Mouse (Mus musculus): ENCODE data around the gene Il17d. TPM values are rescaled to one million over a fixed set of nuclear protein-coding genes. Genes with fewer than 3 reads are reported as not detected.

The Il17d gene
- polyA plus RNA-seq, 1 experiment from 2014 or later = 0.91 TPM

DNA sequence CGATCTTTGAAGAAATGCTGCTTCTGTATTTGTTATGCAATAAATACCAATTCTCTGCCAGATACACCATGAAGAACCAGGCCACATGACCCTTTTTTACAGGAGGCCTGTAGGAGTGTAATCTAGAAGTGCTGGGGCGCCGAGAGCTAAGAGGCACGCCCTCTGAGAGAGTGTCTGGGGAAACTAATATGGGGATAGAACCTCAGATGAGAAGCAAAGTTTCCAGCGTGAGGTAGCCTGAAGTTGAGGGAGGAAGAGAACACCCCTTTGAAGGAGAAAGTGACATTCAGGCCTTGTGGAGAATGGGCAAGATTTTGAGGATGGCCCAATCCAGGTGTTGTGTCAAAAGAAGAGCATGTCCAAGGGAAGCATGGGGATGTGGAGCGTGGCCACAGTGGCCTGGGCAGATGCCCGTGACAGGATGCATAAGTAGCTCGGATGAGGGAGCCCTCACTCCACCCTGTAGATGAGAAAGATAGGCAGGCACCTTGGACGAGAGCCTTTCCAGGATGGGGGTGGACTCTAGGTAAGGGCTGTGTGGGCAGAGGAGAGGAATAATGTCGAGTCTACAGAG, 1.6 kb downstream of the Il17d start:
- H3K4me1 ChIP-seq = peaks cover 13% of the 10 kb centered on the region
- H3K36me3 ChIP-seq (replicated peaks) = no peaks in the 10 kb centered on the region
- peaks cover 61% of the 10 kb centered on the region for H3K27me3 ChIP-seq (replicated peaks; ENCODE audit: low read depth, poor library complexity, severe bottlenecking)
- peak overlapping the region; percentile 83 for H3K4me3 ChIP-seq
- no peak for DNase-seq (ENCODE audit: low spot score)
- H3K9me3 ChIP-seq = no peaks in the 10 kb centered on the region
- H3K27ac ChIP-seq (replicated peaks) = no peak overlapping the region
- 56% methylated on average over 10 of the region's 10 CpGs for WGBS

DNA sequence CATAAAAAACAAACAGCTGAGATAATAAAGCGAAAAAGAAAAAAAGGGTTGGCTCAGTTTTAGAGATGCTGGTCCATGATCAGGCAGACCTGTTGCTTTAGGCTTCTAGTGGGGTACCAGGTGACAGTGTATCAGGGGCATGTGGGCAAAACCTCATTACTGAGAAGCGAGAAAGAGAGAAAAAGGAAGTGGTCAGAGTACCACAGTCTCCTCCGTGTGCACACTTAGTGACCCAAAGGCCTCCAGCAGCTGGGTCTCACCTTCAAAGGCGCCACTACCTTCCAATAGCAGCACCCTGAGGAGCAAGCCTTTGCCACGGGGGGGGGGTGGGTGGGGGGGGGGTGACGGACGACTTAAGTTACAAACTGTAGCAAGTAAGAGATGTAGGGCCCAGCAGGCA, 2.5 kb downstream of the Il17d start:
- WGBS = 50% methylated on average over 7 of the region's 7 CpGs
- Histone ChIP-seq H3K27ac (replicated peaks) (no peak overlapping the region), H3K4me3 (no peak overlapping the region), H3K4me1 (peaks cover 13% of the 10 kb centered on the region), H3K27me3 (replicated peaks; ENCODE audit: low read depth, poor library complexity, severe bottlenecking) (peaks cover 61% of the 10 kb centered on the region), H3K36me3 (replicated peaks) (no peaks in the 10 kb centered on the region), H3K9me3 (no peaks in the 10 kb centered on the region)
- no peak for DNase-seq (ENCODE audit: low spot score)

DNA sequence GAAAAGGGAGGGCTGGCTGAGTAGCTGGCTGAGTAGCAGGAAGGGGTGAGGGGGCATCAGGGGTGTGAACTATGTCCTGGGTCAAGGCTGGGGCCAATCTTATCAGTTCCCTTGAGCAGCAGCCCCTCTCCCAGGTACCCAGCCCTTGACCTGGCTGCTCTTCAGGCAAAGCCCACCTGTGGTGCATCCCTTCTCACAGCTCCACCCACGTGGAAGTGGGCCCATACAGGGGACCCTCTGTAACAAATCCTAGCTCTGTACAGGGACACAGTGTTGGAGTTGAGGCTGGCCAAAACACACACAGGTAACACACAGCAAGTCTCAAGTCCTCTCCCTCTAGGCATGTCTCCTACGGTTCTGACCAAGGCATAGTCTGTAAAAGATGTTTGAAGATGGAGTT, 3.0 kb downstream of the Il17d start:
- Histone ChIP-seq H3K27ac (replicated peaks) (no peak overlapping the region), H3K36me3 (replicated peaks) (no peaks in the 10 kb centered on the region), H3K27me3 (replicated peaks; ENCODE audit: low read depth, poor library complexity, severe bottlenecking) (peaks cover 59% of the 10 kb centered on the region), H3K4me1 (peaks cover 13% of the 10 kb centered on the region), H3K9me3 (no peaks in the 10 kb centered on the region), H3K4me3 (no peak overlapping the region)
- 48% methylated on average over 2 of the region's 2 CpGs for WGBS
- DNase-seq (ENCODE audit: low spot score) = no peak

DNA sequence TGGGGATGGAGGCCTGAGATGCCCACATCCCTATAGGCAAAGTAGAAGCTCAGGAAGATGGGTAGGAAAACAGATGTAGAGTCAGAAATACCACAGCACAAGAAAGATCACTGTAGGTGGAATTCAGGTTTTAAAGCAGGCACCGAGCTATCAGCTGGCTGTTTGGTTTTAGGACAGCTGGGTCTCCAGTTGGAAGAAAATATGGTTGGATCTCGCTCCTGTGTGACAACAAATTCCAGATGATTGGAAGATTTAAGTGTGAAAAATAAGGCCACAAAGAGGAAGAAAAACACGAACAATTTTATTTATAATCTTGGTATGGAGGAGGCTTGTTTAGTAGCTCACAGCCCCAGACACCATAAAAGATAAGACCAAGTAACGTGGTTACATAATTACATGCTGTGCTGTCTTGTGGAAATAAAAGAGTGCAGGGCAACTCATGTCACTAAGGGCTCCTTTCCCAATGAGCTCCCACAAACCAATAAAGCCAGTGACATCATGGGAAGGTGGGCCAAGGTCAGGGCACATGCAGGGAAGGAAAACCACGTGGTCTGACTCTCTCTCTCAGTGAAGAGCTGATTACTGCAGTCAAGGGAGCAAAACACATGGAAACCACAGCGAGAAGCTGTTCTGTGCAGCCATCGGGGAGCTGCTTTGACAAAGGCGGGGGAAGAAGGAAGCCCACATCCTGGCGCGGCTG, 4.7 kb downstream of the Il17d start:
- Histone ChIP-seq H3K36me3 (replicated peaks) (no peaks in the 10 kb centered on the region), H3K27me3 (replicated peaks; ENCODE audit: low read depth, poor library complexity, severe bottlenecking) (peaks cover 54% of the 10 kb centered on the region), H3K4me1 (peaks cover 18% of the 10 kb centered on the region), H3K9me3 (no peaks in the 10 kb centered on the region), H3K4me3 (no peak overlapping the region), H3K27ac (replicated peaks) (no peak overlapping the region)
- DNase-seq (ENCODE audit: low spot score) = no peak
- 66% methylated on average over 10 of the region's 10 CpGs for WGBS

- DNase-seq (ENCODE audit: low spot score) = no peak
- H3K4me3 ChIP-seq = no peak overlapping the region
- H3K4me1 ChIP-seq = peaks cover 21% of the 10 kb centered on the region
- H3K9me3 ChIP-seq = no peaks in the 10 kb centered on the region
- WGBS = 70% methylated on average over 5 of the region's 5 CpGs
- no peak overlapping the region for H3K27ac ChIP-seq (replicated peaks)
- H3K36me3 ChIP-seq (replicated peaks) = no peaks in the 10 kb centered on the region
- H3K27me3 ChIP-seq (replicated peaks; ENCODE audit: low read depth, poor library complexity, severe bottlenecking) = peaks cover 55% of the 10 kb centered on the region
Observed at GRCm38 (mm10) chr14:57529786-57530515, 5.4 kb downstream of the Il17d start.

- Histone ChIP-seq H3K27me3 (replicated peaks; ENCODE audit: low read depth, poor library complexity, severe bottlenecking) (peaks cover 57% of the 10 kb centered on the region), H3K27ac (replicated peaks) (no peak overlapping the region), H3K4me3 (no peak overlapping the region), H3K4me1 (peaks cover 24% of the 10 kb centered on the region), H3K9me3 (no peaks in the 10 kb centered on the region), H3K36me3 (replicated peaks) (no peaks in the 10 kb centered on the region)
- 92% methylated on average over 3 of the region's 3 CpGs for WGBS
- DNase-seq (ENCODE audit: low spot score) = no peak
Observed at GRCm38 (mm10) chr14:57532577-57532976, 8.0 kb downstream of the Il17d start.

DNA sequence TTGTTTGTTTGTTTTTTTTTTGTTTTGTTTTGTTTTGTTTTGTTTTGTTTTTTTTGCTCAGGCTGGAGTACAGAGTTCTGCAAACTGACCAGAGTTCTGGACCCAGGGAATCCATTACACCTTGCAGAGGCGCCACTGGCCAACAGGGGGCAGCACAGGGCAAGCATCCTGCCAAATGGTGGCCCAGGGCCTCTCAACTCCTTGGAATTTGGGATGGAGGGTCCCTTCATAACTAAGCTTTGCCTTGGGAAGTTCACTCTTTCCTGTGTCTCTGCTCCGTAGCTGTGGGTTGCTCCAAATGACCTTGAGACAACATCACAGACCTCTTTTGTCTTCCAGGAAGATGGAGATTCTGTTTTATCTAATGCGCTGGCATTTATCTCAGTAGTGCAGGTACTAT, 8.6 kb downstream of the Il17d start:
- peak; percentile 66 for DNase-seq (ENCODE audit: low spot score)

DNA sequence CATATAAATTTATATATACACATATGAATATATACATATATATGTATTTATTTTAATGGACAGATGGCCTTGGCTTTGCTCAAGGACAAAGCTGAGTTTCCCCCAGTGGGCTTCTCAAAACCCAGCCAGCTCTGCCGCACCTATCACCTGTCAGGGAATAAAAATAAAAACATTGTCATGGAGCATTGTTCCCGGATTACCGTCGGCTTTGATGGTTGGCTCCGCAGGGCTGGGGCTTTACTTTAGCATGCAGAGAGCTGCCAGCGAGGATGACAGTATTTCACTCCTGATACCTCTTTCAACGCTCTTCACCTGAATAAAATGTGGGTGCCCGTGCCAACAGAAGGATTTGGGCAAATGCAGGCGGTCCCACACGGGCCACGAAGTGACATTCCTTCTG, 9.3 kb downstream of the Il17d start:
- no peaks in the 10 kb centered on the region for H3K9me3 ChIP-seq
- no peak overlapping the region for H3K27ac ChIP-seq (replicated peaks)
- 14% methylated on average over 11 of the region's 11 CpGs for WGBS
- no peak overlapping the region for H3K4me3 ChIP-seq
- H3K36me3 ChIP-seq (replicated peaks) = no peaks in the 10 kb centered on the region
- peaks cover 28% of the 10 kb centered on the region for H3K4me1 ChIP-seq
- H3K27me3 ChIP-seq (replicated peaks; ENCODE audit: low read depth, poor library complexity, severe bottlenecking) = peaks cover 58% of the 10 kb centered on the region
- DNase-seq (ENCODE audit: low spot score) = no peak

More for the DNA sequence above, 8.6 kb downstream of the Il17d start:
- no peaks in the 10 kb centered on the region for H3K36me3 ChIP-seq (replicated peaks)
- H3K4me3 ChIP-seq = no peak overlapping the region
- 30% methylated on average over 3 of the region's 3 CpGs for WGBS
- no peak overlapping the region for H3K27ac ChIP-seq (replicated peaks)
- H3K27me3 ChIP-seq (replicated peaks; ENCODE audit: low read depth, poor library complexity, severe bottlenecking) = peaks cover 57% of the 10 kb centered on the region
- H3K9me3 ChIP-seq = no peaks in the 10 kb centered on the region
- H3K4me1 ChIP-seq = peaks cover 28% of the 10 kb centered on the region

DNA sequence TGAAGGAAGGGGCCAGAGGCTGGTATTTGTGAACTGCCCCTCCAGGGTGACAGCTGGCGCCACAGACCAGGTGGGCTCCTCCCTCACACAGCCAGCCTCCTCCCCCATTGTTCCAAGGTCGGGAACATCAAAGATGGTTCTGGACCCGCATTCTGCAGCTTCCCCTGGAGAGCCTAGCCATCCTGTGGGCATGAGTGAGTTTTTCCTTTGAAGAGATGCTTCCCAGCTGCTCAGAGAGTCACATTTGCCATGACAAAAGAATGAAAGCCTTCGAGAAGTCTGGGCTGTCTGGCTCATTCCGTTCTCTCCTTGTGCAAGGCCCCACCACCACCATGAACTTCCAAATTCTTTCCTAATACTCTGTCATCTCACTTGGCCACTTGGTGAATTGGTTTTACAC, 9.8 kb downstream of the Il17d start:
- WGBS = 6% methylated on average over 5 of the region's 5 CpGs
- peaks cover 58% of the 10 kb centered on the region for H3K27me3 ChIP-seq (replicated peaks; ENCODE audit: low read depth, poor library complexity, severe bottlenecking)

DNA sequence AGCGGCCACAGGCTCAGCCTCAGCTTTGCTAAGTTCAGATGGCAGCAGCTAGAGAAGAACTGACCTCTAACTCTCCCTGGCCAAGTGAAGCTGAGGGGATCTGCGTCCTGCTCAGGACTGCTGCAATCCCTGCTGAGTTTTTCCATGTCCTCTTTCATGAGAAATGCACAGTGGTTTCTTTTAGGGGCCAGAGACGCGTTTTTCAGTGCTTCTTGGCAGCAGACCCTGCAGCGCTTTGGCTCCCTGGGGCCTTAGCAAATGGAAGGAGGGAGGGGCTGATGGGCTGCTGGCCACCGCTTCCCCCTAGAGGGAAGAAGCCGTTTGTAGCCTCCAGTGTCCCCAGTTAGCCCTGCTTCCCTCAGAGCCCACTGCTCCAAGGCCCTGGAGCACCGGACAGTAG, 10.4 kb downstream of the Il17d start:
- no peaks in the 10 kb centered on the region for H3K9me3 ChIP-seq
- no peak overlapping the region for H3K27ac ChIP-seq (replicated peaks)
- no peak for DNase-seq (ENCODE audit: low spot score)
- peaks cover 59% of the 10 kb centered on the region for H3K27me3 ChIP-seq (replicated peaks; ENCODE audit: low read depth, poor library complexity, severe bottlenecking)
- no peaks in the 10 kb centered on the region for H3K36me3 ChIP-seq (replicated peaks)
- no peak overlapping the region for H3K4me3 ChIP-seq
- 10% methylated on average over 8 of the region's 8 CpGs for WGBS
- H3K4me1 ChIP-seq = peaks cover 28% of the 10 kb centered on the region

More for the DNA sequence above, 9.8 kb downstream of the Il17d start:
- Histone ChIP-seq H3K4me1 (peaks cover 28% of the 10 kb centered on the region), H3K27ac (replicated peaks) (no peak overlapping the region), H3K36me3 (replicated peaks) (no peaks in the 10 kb centered on the region), H3K4me3 (no peak overlapping the region), H3K9me3 (no peaks in the 10 kb centered on the region)
- no peak for DNase-seq (ENCODE audit: low spot score)

GRCm38 (mm10) chr14:57535646-57536045, 11.1 kb downstream of the Il17d start:
- Histone ChIP-seq H3K9me3 (no peaks in the 10 kb centered on the region), H3K4me1 (peaks cover 28% of the 10 kb centered on the region), H3K4me3 (no peak overlapping the region), H3K27me3 (replicated peaks; ENCODE audit: low read depth, poor library complexity, severe bottlenecking) (peaks cover 64% of the 10 kb centered on the region), H3K36me3 (replicated peaks) (no peaks in the 10 kb centered on the region), H3K27ac (replicated peaks) (no peak overlapping the region)
- WGBS = 78% methylated on average over 6 of the region's 6 CpGs
- DNase-seq (ENCODE audit: low spot score) = no peak

GRCm38 (mm10) chr14:57536820-57537219, 12.2 kb downstream of the Il17d start:
- Histone ChIP-seq H3K36me3 (replicated peaks) (no peaks in the 10 kb centered on the region), H3K27me3 (replicated peaks; ENCODE audit: low read depth, poor library complexity, severe bottlenecking) (peaks cover 76% of the 10 kb centered on the region), H3K27ac (replicated peaks) (no peak overlapping the region), H3K4me1 (peaks cover 28% of the 10 kb centered on the region), H3K9me3 (no peaks in the 10 kb centered on the region), H3K4me3 (0 out of 2 replicates have a peak overlapping the region, but pooled peaks have one; percentile 8)
- DNase-seq (ENCODE audit: low spot score) = no peak
- 36% methylated on average over 9 of the region's 9 CpGs for WGBS
